Mouse (Mus musculus) left cerebral cortex, adult 6 months (tissue): ENCODE measurements around the gene Cd83. TPM values are rescaled to one million over a fixed set of nuclear protein-coding genes. Genes with fewer than 3 reads are reported as not detected.

Experiments used
- long read RNA-seq, 2 experiments: library from polyadenylated mRNA; unstranded; transcript quantifications; one replicate each; pipeline ENCODE4 v2.0.0; 2019 to 2020
- polyA plus RNA-seq: library from polyadenylated mRNA; unstranded; fragments of <200 nt; fragmentation: Nextera tagmentation; gene quantifications from 2 replicates; pipeline ENCODE4 v1.2.3, GENCODE M21; 2021

Cd83 gene
- polyA plus RNA-seq: 20.6 and 20.8 TPM in 2 replicates
- long read RNA-seq, experiment 1, transcript Cd83-201 (5 exons, 2,477 nt): major isoform, 149 of 192 reads
- long read RNA-seq, experiment 1, transcript Cd83-202 (4 exons, 2,158 nt): minor isoform, 26 of 192 reads
- long read RNA-seq, experiment 1, partial matches to known transcripts: 4 of 192 reads
- long read RNA-seq, experiment 1, other reads (novel, unspliced or antisense): 13 of 192 reads
- long read RNA-seq, experiment 2, transcript Cd83-201 (5 exons, 2,477 nt): major isoform, 27 of 38 reads
- long read RNA-seq, experiment 2, partial matches to known transcripts: 6 of 38 reads
- long read RNA-seq, experiment 2, other reads (novel, unspliced or antisense): 2 of 38 reads

DNA sequence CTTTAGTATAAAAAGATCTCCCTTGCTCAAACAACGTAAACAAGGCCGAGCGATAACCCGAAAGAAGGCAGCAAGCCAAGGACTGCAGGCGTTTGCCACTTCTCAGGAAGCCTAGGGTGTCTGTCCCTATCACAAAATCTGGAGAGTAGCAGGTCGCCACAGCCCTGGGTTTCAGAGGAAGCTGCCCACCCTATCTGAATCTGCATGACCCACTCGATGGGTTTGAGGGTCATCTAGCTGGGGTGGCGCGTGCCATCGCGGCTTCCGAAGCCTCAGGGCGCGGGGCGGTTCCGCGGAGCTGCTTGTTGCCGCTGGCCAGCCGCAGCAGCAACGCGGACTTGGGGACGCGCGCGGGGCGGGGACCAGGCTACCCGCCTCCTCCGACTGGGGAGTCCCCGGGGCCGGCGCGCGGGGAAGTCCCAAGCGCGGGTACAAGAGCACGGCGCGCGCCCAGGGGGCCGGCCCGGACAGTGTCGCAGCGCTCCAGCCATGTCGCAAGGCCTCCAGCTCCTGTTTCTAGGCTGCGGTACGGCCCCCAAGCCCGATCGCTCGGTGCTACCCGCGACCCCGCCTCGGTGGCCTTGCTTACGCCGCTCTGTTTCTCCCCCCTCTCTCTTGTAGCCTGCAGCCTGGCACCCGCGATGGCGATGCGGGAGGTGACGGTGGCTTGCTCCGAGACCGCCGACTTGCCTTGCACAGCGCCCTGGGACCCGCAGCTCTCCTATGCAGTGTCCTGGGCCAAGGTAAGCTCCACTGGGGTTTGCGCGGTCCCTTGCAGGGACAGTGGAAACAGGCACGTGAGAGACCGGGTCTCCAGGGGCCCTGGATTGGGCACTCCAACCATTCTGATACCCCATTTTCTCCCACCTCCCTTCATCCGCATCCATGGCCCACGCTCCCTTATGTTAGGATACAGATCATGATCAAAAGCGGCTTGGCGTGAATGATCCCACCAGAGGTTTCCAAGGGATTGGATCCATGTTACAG lies at the start of gene Cd83:
Cd83 (plus strand) TSS at position 51 of the 987 bp plus-strand sequence.

Other genes starting within 250 kb of the Cd83 start
- 5.9 and 14.8 TPM in 2 replicates for gene Mcur1, start 224.6 kb upstream of the Cd83 start, polyA plus RNA-seq
- gene Rnf182, start 169.1 kb upstream of the Cd83 start, polyA plus RNA-seq: 7.1 and 8.0 TPM in 2 replicates